Mouse (Mus musculus) fat pad, adult 2 months (tissue): ENCODE results near the gene Plpp1.

Source experiments
- DNase-seq: peaks from one replicate; pipeline ENCODE4 v3.0.0-alpha.2; 2011; ENCODE audit warnings: low read depth, low spot score; ENCODE audit errors: extremely low read depth

The Plpp1 gene

DNA sequence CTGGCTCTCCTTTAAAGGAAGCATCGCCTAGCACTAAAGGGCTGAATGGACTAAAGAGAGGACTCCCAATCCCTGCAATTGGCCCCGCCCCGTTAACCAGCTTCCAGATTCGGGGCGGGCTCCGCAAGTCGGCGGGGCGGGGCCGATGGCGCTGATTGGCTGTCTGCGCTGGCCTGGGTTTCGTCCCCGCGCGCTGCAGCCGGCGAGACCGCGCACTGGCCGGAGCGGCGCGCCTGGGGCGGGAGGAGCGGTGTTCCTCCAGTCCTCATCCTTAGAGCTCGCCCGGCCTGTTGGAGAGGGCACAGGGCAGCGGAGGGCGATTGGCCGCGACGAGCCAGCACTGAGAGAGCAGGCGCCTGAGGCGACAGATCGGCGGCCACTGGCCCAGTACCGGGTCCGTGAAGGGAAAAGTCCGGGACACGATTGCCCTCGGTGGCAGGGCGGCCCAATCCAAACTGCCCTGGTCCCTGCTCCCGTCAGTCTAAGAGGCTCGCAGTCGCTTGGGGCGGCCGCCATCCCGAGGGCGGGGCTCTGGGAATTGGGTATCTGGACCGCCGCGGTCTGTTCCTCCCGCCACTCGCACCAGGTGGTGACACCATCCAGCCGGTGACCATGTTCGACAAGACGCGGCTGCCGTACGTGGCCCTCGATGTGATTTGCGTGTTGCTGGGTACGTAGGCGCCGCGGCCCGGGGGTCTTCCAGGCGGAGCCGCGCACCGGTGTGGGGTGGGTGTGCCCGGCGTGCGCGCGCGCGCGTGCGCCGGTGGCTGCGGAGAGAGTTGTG is at the start of gene Plpp1:
Plpp1 (plus strand) TSS at position 196 of the 784 bp plus-strand sequence.
- DNase-seq, result peak; percentile 37

DNA sequence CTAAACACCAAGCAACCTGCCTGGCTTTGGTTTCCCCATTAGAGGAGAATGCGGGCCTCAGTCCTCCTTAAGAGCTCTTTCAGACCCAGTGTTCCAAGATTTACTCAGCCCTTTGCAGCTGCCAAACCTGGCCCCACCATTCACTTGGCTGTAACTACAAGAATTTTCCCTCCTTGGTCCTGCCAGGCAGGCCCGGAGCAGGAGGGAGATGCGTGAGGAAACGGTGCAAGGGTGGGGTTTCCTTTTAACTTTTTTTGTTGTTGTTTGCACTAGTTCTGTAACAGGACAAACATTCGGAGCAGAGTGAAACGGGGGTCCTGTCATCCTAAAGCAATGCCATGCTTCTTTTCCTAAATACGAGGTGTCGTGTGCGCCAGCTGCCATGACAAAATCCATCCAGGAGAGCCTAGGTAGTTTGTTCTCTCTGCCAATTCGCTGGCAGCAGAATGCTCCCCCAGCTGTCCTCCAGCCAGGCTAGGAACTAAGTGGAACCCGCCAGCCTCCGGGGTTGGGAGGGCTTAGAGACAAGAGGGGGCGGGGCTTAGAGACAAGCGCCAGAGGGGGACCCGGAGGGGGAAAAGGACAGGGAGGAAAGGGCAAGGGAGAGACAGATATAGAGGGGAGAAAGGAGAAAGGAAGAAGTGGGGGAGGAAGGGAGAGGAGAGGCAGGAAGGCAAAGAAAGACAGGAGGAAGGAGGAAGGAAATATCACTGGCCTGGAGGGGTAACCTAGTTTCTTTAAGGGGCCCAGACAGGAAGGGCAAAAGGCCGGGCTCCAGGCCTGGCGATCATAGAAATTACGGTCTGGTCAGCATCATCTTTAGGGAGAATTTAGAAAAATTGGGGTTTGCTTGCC is 48.9 kb upstream of the Plpp1 start:
- DNase-seq, result no peak

DNA sequence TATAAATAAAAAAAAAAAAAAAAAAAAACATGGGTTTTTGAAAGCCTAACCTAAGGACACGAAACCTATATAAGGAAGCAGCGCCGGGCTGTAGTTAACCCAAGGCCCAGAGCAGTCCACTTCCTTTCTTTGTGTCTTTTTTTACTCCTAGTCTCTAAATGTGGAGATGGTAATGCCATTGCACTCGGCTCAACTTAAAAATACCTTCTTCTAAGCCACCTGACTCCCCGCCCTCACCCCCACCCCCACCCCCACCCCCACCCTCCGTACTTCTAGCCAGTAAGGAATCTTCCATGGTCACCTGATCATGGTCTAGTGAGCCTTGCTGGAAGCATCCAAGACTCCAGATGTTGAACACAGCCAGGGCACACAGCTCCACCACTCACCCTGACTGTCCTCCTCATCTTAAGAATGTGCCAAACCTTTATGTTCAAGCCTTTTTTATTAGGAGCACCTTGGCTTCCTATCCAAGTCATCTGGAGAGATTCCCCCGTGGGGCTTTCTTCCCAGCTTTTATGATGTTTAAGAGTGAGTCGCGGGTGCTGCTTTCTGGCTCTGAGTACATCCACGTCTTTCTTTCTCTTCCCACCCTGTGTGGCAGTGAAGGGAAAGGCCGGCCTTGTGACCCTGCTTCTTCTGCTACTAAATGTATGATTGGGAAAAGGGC is 48.1 kb upstream of the Plpp1 start:
- no peak for DNase-seq

DNA sequence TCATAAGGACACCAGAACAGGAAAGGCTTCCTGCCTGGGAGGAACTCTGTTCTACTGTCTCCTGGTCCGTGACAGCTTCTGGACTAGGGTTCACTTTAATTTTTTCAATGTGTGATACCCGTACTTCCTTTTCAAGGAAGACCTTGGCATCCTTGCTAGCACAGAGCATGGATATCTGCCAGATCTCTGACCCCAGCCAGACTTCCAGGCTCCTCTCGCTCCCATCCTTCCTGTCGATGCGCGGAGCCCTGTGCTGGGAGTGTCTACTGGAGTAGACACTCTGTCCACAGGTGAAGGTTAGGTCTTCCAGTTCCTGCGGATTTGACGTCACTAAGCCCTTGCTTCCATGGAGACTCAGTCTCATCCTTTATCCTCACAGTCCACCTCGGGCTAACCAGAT is 47.1 kb upstream of the Plpp1 start:
- no peak for DNase-seq

DNA sequence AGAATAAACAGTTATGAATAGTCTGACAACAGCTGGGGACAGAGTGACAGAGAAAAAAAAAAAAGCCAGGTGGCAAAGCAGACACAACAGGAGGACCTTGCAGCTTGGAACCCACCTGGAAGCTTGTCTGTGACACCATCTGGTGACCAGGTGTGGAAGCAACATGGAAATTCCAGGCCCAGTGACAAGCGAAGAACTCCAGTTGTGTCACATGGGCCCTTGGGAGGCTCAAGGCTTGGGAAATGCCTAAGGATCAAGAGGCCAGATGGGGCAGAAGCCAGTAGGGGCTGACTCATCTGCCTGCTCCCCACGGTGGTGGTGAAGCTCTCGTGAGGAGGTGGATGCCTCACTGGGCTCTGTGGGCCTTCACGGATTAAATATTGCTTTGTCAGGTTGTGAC is 45.7 kb upstream of the Plpp1 start:
- DNase-seq, result peak; percentile 49

DNA sequence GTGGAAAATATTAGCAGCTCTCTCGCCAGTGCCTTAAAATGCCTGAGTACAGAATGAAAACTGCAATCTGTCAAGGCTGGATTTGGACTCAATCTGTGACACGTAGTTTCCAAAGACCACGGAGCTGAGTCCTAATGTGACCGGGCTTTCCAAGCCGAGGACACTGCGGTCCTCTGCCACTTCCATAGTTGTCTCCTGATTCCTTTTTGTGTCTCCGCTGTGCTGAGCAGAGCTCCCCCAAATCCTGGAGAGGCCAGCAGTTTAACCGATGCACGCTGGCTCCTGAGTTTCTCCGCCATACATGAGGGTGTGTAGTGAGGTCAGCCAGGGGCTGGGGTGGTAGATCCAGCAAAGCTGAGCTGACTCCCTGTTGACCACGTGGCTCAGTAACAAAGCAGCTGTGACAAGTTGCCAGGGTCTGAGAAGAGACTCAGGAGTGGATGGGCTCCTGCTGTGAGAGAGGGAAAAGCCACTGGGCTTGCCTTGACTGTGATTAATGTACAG is 45.0 kb upstream of the Plpp1 start:
- DNase-seq, result no peak

DNA sequence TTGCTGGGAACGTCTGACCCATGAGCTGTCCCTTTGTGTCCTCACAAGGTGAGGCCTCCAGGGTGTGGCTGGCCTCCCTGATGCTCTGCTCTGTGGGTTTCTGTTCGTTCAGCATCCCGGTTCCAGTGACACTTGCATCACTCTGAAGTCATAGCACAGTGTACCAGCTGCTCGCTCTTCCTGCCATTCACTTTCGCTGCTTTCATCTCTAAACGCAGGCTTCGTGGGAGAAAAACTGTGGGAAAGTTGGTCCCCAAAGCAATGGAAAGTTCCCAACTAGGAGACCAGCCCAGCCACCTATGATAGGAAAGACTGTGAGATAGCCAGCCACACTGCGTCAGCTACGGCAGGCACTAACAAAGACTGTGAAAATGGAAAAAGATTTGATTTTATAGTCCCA is 43.2 kb upstream of the Plpp1 start:
- DNase-seq, result no peak

DNA sequence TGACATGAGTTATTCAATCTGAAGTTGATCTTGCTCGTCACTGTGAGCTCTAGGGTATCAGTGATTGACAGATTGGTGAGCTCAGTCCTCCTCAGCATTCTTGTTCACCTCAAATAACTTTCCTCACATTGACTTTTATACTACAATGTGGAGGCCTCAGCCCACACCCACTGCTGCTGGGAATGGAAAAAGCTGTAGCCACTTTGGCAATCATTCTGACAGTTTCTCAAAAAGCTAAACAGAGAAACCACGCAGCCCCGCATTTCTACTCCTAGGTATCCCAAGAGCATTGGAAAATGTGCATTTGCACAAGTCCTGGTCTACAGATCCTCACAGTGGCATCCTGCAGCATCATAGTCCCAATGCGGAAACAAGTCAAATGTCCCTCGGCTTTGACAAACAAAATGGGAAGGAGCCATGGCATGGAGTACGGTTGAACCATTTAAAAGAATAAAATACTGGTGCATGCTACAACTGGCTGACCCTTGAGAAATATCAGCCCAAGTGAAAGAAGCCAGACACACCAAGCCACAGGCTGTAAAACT is 42.0 kb upstream of the Plpp1 start:
- DNase-seq, result no peak

DNA sequence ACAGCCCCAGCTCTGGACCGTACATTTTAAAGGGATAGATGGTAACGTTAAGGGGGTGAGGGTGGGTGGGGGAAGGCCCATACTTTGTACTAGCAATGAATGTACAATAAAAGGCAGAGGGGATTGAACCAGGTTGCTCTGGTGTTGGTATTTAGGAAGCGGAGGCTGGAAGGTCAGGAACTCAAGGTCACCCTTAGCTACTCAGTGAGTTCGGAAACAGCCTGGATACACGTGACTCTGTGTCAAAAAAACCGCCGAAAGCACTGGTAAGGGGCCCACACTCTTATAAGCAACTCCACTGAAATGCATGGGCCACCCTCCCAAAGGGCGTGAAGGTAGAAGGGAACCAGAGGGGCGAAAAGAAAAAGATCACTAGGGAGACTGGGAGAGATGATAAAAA is 41.2 kb upstream of the Plpp1 start:
- no peak for DNase-seq

DNA sequence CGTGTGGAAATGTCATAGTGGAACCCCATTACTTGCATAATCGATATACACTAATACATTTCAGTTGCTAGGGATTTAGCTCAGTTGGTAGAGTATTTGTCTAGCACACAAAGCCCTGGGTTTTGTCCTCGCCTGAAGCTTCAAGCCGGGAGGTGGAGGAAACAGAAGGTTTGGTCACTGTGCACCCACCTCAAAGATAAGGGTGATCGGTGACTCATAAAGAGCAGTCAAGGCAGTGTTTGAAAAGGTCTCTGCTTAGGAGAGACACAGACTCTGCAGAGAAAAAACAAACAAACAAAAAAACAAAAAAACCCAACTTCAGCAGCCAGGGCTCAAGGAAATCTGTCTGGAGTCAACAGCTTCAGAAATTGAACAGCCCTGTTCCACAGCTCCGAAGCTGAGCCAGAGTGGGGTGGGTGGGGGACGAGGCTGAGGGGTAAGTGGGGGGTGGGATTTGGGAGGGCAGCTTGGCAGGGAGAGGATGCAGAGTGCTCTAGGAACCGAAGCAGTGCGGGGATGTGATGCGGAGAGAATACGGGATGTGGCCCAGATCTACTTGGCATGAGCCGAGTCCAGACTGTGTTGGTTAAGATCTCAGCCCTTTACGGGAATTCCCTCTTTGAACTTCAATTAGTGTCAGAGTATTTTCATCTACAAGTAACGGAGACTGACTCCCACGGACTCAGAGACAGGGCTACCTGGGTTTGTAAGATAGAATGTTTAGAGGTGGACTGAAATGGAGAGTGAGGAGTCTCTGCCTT is 40.6 kb upstream of the Plpp1 start:
- no peak for DNase-seq

DNA sequence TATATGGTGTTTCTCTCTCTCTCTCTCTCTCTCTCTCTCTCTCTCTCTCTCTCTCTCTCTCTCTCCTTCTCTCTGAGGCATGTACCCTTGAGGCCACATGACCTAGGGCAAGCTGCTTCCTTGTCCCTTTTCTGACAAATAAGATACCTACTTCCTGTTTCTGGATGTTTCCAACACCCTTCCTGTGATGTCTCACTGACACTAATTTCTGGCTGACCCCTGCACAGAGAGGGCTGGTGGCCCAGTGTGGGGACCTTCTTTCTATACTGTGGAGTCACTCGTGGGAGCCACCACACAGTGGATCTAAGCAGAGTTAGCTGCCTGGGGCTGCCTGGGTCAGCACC is 40.1 kb upstream of the Plpp1 start:
- DNase-seq, result no peak

DNA sequence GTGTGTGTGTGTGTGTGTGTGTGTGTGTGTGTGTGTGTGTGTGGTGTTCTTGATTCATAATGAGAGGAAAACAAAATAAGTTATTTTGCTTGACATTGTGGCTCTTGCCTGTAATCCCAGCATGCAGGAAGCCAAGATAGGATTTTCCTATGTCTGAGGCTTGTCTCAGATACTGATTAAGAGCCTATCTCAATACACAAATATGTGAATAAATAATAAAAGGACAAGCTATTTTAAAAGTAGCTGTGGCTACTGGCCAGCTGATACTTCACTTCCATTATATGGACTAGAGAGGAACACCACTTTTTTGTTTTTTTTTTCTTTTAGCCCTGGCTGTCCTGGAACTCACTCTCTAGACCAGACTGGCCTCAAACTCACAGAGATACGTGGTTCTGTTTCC is 38.8 kb upstream of the Plpp1 start:
- no peak for DNase-seq

DNA sequence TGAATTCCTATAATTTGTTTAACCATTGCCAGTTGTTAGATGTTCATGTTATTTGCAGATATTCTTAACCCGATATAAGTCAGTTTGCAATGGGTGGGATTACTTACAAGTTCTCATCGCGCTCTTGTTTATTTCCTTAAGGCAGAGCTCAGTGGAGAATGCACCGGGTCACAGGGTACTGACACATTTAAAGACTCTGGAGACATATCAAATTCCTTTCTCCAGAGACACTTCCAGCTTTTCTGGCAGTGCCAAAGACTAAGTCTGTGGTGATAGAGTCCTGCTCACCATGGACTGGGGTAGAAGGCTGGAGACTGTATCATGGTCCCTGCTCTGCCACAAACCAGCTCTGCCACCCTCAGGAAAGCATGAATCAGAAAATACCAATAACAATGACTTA is 38.0 kb upstream of the Plpp1 start:
- no peak for DNase-seq

DNA sequence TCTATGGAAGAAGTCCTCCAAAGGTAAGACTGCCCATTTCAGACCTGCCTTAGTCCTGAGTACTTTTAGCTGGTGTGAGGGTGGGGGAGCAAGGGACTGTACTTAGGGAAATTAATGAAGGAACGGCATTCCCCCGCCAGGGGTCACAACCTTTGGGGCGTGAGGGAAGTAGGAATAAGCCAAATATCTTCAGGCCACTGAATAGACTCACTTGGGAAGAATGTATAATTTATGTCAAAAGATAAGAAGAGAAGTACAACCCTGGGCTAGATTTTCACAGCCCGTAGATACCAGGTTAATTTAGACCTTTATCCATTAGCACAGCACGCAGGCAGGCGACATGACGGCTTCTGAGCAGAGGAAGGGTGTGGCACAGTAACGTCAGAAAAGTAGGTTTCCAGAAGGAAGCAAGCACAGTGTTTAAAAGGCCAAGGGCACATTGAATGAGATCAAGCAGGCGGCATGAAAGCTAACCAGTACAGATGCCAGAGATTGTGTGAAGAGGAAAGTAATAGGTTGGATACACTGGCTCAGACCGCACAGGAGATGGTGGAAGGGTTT is 37.0 kb upstream of the Plpp1 start:
- DNase-seq, result no peak

DNA sequence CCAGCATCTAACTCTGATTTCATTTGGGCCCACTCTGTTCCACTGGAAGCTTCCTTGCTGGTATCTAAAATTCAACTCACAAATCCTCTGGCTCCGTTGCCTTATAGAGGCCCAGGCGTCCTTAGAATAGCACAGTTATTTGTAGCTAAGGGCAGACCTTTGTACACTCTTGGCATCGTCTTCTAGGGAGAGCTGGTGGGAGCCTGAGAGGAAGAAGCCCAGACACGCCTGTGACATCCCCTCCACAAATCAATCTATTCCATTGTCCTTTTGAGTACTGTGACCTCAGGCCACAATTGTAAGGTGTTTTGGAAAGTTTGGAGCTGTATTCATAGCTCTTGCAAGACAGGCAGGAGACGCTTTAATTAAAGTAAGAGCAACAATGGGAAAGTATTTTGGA is 36.0 kb upstream of the Plpp1 start:
- peak; percentile 91 for DNase-seq

DNA sequence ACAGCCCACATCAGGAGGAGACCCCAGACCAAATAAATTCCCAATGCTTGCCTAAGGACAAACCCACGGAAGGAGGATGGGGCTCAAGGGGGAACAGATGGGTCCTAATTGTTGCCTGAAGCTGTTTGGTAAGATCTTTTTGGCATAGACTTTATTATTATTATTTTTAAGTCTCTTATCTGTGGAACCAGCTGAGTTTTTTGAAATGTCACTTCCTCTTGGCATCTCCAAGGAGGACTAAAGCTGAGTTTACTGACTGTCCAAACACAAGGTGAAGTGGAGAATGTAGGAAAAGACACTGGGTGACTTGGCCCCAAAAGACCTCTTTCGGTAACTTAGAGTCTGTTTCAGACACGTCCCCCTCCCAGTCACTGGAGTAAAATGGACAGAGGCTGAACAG is 34.9 kb upstream of the Plpp1 start:
- no peak for DNase-seq

DNA sequence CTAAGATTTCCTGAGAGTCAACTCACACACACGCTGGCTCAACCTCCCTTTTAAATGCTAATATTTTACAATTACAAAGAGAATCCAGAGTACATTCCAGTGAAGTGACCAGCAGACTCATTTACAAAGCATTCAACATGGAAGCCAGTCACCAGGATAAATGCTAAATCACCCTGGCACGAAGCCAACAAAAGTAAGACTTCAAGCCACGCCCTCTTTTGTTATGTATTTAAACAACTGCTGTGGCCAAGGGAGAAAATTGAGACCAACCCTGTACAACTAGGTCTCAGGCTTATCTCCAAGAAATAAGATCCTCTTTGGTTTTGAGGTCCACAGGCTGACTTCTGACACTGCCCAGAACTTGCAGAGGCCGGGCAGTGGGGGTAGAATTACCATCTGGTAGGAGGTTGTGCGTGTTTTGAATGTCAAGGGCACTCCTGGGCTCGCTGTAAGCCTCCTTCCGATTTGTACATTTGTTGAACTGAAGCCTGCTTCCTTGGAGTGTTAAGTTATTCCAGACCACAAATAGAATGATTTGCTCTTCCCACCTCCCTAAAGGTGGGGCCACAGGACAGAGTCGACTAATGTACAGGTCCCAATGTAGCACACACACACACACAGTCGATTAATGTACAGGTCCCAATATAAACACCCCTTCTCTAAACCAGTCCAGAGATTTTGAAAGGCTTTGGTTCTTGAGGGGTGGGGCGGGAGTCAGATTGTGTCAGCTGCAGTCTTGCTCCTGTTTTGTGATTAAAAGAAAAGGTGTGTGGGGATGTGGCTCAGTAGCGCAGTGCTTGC is 29.9 kb upstream of the Plpp1 start:
- DNase-seq, result no peak

DNA sequence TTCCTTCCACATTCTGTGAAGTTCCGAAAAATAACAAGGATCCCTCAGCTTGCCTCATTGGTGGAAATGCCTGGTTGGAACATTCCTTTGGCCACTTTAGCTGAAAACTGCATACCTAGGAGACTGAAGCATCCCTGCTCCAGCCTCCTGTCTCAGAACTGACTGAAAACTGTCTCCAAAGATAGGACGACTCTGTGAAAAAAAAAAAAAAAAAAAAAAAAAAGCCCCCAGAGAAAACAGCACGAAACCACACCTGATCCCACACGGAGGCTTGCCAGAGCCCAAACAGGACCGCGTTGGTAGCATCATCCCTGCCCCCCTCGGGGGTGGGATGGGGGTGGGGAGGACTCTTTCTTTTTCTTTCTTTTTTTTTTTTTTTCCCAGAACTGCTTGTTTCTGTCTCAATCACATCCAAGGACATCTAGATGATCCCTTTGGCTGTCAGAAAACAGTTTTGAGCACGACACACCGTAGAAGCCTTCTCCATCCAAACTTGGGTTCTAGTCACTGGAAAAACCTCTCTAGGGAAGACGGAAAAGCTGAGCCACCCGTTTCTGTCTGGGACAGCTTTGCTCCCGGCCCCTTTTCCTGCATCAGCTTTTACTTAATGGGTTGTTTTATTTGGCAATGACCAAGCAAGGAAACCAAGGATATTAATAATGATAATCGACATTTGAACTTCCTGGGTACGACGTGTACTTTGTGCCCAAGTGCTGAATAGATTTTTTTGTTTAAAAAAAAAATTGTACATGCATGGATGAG is 29.0 kb upstream of the Plpp1 start:
- DNase-seq, result no peak

DNA sequence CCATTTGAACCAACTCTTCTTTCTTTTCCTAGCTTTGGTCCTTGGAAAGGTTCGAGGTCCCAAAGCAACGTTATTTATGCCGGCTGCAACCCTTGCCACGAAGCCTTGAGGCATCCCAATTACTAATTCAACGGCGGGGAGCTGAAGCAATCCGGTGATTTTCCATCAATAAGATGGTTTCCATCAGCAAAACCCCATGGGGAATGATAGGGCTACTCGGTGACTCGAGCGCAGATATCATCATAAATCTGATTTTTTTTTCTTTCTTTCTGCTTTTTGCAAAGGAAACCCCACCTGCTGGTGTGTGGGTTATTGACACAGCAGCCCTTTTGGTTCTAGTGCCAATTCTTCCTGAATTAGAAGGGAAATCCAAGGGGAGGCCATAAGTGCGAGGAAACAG is 28.3 kb upstream of the Plpp1 start:
- DNase-seq, result no peak
